ENCODE assay signal across 12 mouse cellular contexts in genomic region chr9:50496151-50496505, GRCm38 (mm10). TPM values are rescaled to one million over a fixed set of nuclear protein-coding genes. Genes with fewer than 3 reads are reported as not detected.
DNase-seq lines count a peak whose midpoint lies in the region; ATAC-seq and TF ChIP-seq lines count a peak whose summit lies in the region.
"Had no signal": no experiment of that assay in that cellular context is flagged by ENCODE, and none has a peak within 500 bp of the region (broad histone marks: within the 10 kb centered on the region; RNA-seq: fewer than 3 reads in every experiment).

No protein-coding gene starts in this region.

- H3K9me3 ChIP-seq in kidney, embryonic 14.5 days (ENCODE audit: control insufficient read depth, low read length), result no peaks in the 10 kb centered on the region
- H3K9me3 ChIP-seq in hindbrain, embryonic 13.5 days, result no peaks in the 10 kb centered on the region
- no peaks in the 10 kb centered on the region for H3K9me3 ChIP-seq in stomach, postnatal 0 days (ENCODE audit: control insufficient read depth, low read length)
- H3K9me3 ChIP-seq: limb, embryonic 13.5 days; neural tube, embryonic 12.5 days had no signal

- no peak overlapping the region for H3K9ac ChIP-seq in kidney, embryonic 14.5 days (ENCODE audit: low read depth, low read length)
- H3K9ac ChIP-seq in hindbrain, embryonic 13.5 days, result peak overlapping the region; percentile 15; the same call in 1 of the 2 replicates
- H3K9ac ChIP-seq in stomach, postnatal 0 days (ENCODE audit: low read length), result no peak overlapping the region
- H3K9ac ChIP-seq: limb, embryonic 13.5 days; neural tube, embryonic 12.5 days had no signal

- no peak for DNase-seq in kidney, postnatal 36 days
- DNase-seq in thymus, postnatal 14 days, result peak; percentile 24
- no peak for DNase-seq in thymus, adult 18-20 months
- DNase-seq in stomach, postnatal 0 days (ENCODE audit: low spot score), result no peak
- DNase-seq in cerebellum, adult 9-10 months, result no peak
- DNase-seq: adrenal gland, postnatal 25 days; cerebellum, adult 9-11 months; right cerebral cortex, postnatal 4 days had no signal

- peak overlapping the region; percentile 13; the same call in 1 of the 2 replicates for H3K4me2 ChIP-seq in kidney, embryonic 14.5 days (replicated peaks; ENCODE audit: low read depth, low read length)
- H3K4me2 ChIP-seq in hindbrain, embryonic 13.5 days, result no peak overlapping the region
- peak overlapping the region; percentile 15 for H3K4me2 ChIP-seq in stomach, postnatal 0 days (replicated peaks; ENCODE audit: low read depth)
- H3K4me2 ChIP-seq: limb, embryonic 13.5 days; neural tube, embryonic 12.5 days had no signal

- H3K36me3 ChIP-seq in kidney, embryonic 14.5 days (ENCODE audit: control insufficient read depth, insufficient read depth, low read length), result no peaks in the 10 kb centered on the region
- H3K36me3 ChIP-seq in hindbrain, embryonic 13.5 days, result no peaks in the 10 kb centered on the region
- H3K36me3 ChIP-seq in stomach, postnatal 0 days (ENCODE audit: control insufficient read depth, insufficient read depth, low read length), result no peaks in the 10 kb centered on the region
- H3K36me3 ChIP-seq: limb, embryonic 13.5 days; neural tube, embryonic 12.5 days had no signal

- H3K4me1 ChIP-seq in kidney, embryonic 14.5 days (ENCODE audit: control insufficient read depth, insufficient read depth, low read length), result no peaks in the 10 kb centered on the region; the same call in none of the 2 replicates
- peaks cover 26% of the 10 kb centered on the region for H3K4me1 ChIP-seq in hindbrain, embryonic 13.5 days (replicated peaks)
- no peaks in the 10 kb centered on the region for H3K4me1 ChIP-seq in stomach, postnatal 0 days (replicated peaks; ENCODE audit: control insufficient read depth, insufficient read depth)
- H3K4me1 ChIP-seq: limb, embryonic 13.5 days had no signal

- no peak for TF ChIP-seq EP300 in stomach, postnatal 0 days (optimal IDR thresholded peaks at IDR 0.05)

- no peak for TF ChIP-seq CTCF in stomach, postnatal 0 days (IDR thresholded peaks at IDR 0.05; ENCODE audit: low read depth)

- ATAC-seq in kidney, embryonic 14.5 days (ENCODE audit: low FRiP score, low TSS enrichment), result no peak
- ATAC-seq in hindbrain, embryonic 13.5 days (ENCODE audit: low FRiP score), result no peak
- ATAC-seq in stomach, postnatal 0 days (ENCODE audit: low FRiP score, low TSS enrichment), result no peak

- no peak overlapping the region for H3K27ac ChIP-seq in kidney, embryonic 14.5 days (ENCODE audit: low read depth, low read length)
- H3K27ac ChIP-seq in hindbrain, embryonic 13.5 days, result peak overlapping the region; percentile 1; the same call in 1 of the 2 replicates
- H3K27ac ChIP-seq in stomach, postnatal 0 days (replicated peaks), result no peak overlapping the region
- H3K27ac ChIP-seq: limb, embryonic 13.5 days; neural tube, embryonic 12.5 days had no signal

- H3K27me3 ChIP-seq in kidney, embryonic 14.5 days (ENCODE audit: control insufficient read depth, insufficient read depth, low read length), result no peaks in the 10 kb centered on the region
- H3K27me3 ChIP-seq in hindbrain, embryonic 13.5 days, result no peaks in the 10 kb centered on the region
- no peaks in the 10 kb centered on the region for H3K27me3 ChIP-seq in stomach, postnatal 0 days (ENCODE audit: control insufficient read depth, insufficient read depth, low read length)
- H3K27me3 ChIP-seq: limb, embryonic 13.5 days; neural tube, embryonic 12.5 days had no signal

- WGBS in kidney, embryonic 14.5 days, result 43% methylated on average over 6 of the region's 6 CpGs
- WGBS in hindbrain, embryonic 13.5 days, result 25% methylated on average over 6 of the region's 6 CpGs
- 45% methylated on average over 6 of the region's 6 CpGs for WGBS in stomach, postnatal 0 days

- no peak overlapping the region; the same call in 1 of the 2 replicates for H3K4me3 ChIP-seq in kidney, embryonic 14.5 days (ENCODE audit: low read length)
- no peak overlapping the region for H3K4me3 ChIP-seq in hindbrain, embryonic 13.5 days
- H3K4me3 ChIP-seq in stomach, postnatal 0 days (ENCODE audit: low read depth, low read length), result peak overlapping the region; percentile 3; the same call in 1 of the 2 replicates
- H3K4me3 ChIP-seq: limb, embryonic 13.5 days; neural tube, embryonic 12.5 days had no signal

RNA-seq across cellular contexts. Expression of gene Plet1, which starts 1.8 kb away (rescaled TPM):
- polyA plus RNA-seq in kidney, embryonic 14.5 days (2014; fragmentation: Nextera tagmentation; extraction: Ambion mirVana), result 32.1 and 36.7 TPM in 2 replicates
- polyA plus RNA-seq in hindbrain, embryonic 13.5 days (2015; fragmentation: Nextera tagmentation; extraction: Ambion mirVana), result 0.48 and 0.63 TPM in 2 replicates
- polyA plus RNA-seq in stomach, postnatal 0 days (2015; fragmentation: Nextera tagmentation; extraction: Ambion mirVana), result 76.4 and 79.7 TPM in 2 replicates

RNA-seq across cellular contexts. Expression of gene Pts, which starts 32.4 kb away (rescaled TPM):
- 85.3 and 89.4 TPM in 2 replicates for polyA plus RNA-seq in kidney, embryonic 14.5 days (2014; fragmentation: Nextera tagmentation; extraction: Ambion mirVana)
- polyA plus RNA-seq in hindbrain, embryonic 13.5 days (2015; fragmentation: Nextera tagmentation; extraction: Ambion mirVana), result 119 and 128 TPM in 2 replicates
- 83.8 and 87.0 TPM in 2 replicates for polyA plus RNA-seq in stomach, postnatal 0 days (2015; fragmentation: Nextera tagmentation; extraction: Ambion mirVana)

RNA-seq across cellular contexts. Expression of gene Il18, which starts 58.5 kb away (rescaled TPM):
- polyA plus RNA-seq in kidney, embryonic 14.5 days (2014; fragmentation: Nextera tagmentation; extraction: Ambion mirVana), result 0.88 and 1.2 TPM in 2 replicates
- polyA plus RNA-seq in hindbrain, embryonic 13.5 days (2015; fragmentation: Nextera tagmentation; extraction: Ambion mirVana), result 17.3 and 17.9 TPM in 2 replicates
- polyA plus RNA-seq in stomach, postnatal 0 days (2015; fragmentation: Nextera tagmentation; extraction: Ambion mirVana), result 290 and 317 TPM in 2 replicates

RNA-seq across cellular contexts. Expression of gene Bco2, which starts 58.9 kb away (rescaled TPM):
- 0.16 TPM in 1 of 2 replicates, not detected in the other for polyA plus RNA-seq in kidney, embryonic 14.5 days (2014; fragmentation: Nextera tagmentation; extraction: Ambion mirVana)
- 0.30 and 0.35 TPM in 2 replicates for polyA plus RNA-seq in hindbrain, embryonic 13.5 days (2015; fragmentation: Nextera tagmentation; extraction: Ambion mirVana)
- polyA plus RNA-seq in stomach, postnatal 0 days (2015; fragmentation: Nextera tagmentation; extraction: Ambion mirVana), result 4.7 and 5.3 TPM in 2 replicates

Comparison
In these comparisons a context has a peak if more than half of its experiments do, and no peak if none do; other contexts are left out.
1. RNA of gene Plet1, which starts 1.8 kb away (polyA plus RNA-seq): 76.4 to 79.7 TPM in stomach, postnatal 0 days and 32.1 to 36.7 TPM in kidney, embryonic 14.5 days; 0.48 to 0.63 TPM in hindbrain, embryonic 13.5 days; every median in the first group is over 10 times any median in the second.
2. RNA of gene Il18, which starts 58.5 kb away (polyA plus RNA-seq): 290 to 317 TPM in stomach, postnatal 0 days; 17.3 to 17.9 TPM in hindbrain, embryonic 13.5 days and 0.88 to 1.2 TPM in kidney, embryonic 14.5 days; every median in the first group is over 10 times any median in the second.